Mouse (Mus musculus): ENCODE measurements around the gene Hnrnpc.

- no peak for TF ChIP-seq CTCF (IDR thresholded peaks at IDR 0.05; ENCODE audit: low read depth)
- no peak for TF ChIP-seq EP300 (IDR thresholded peaks at IDR 0.05; ENCODE audit: low read depth)
Measured at GRCm38 (mm10) chr14:52124636-52125035, 20.8 kb upstream of the Hnrnpc start.

Measured in liver, postnatal 0 days (tissue).